Mouse (Mus musculus): ENCODE results near the gene Stum. TPM values are rescaled to one million over a fixed set of nuclear protein-coding genes. Genes with fewer than 3 reads are reported as not detected.

The Stum gene
- total RNA-seq, 4 experiments from 2014 or later = 0.12 to 0.75 (median 0.56) TPM

GRCm38 (mm10) chr1:180429819-180430218 is 53.5 kb downstream of the Stum start:
- DNase-seq (ENCODE audit: low spot score in 2 of 2) = no peak

GRCm38 (mm10) chr1:180428871-180429270 is 54.4 kb downstream of the Stum start:
- no peak for DNase-seq (ENCODE audit: low spot score in 2 of 2)

GRCm38 (mm10) chr1:180428101-180428712 is 55.1 kb downstream of the Stum start:
- no peak for DNase-seq (ENCODE audit: low spot score in 2 of 2)

GRCm38 (mm10) chr1:180427685-180428084 is 55.6 kb downstream of the Stum start:
- DNase-seq (ENCODE audit: low spot score in 2 of 2) = no peak

- DNase-seq (ENCODE audit: low spot score in 2 of 2) = no peak
Measured at GRCm38 (mm10) chr1:180426405-180426804, 56.9 kb downstream of the Stum start.

- DNase-seq (ENCODE audit: low spot score in 2 of 2) = no peak
Measured at GRCm38 (mm10) chr1:180423931-180424330, 59.4 kb downstream of the Stum start.

- no peak for DNase-seq (ENCODE audit: low spot score in 2 of 2)
Measured at GRCm38 (mm10) chr1:180423008-180423639, 60.2 kb downstream of the Stum start.

- peak; percentile 63 to 64 for DNase-seq (ENCODE audit: low spot score in 2 of 2)
Measured at GRCm38 (mm10) chr1:180422076-180422828, 61.1 kb downstream of the Stum start.

- DNase-seq (ENCODE audit: low spot score in 2 of 2) = no peak
Measured at GRCm38 (mm10) chr1:180421165-180421909, 62.0 kb downstream of the Stum start.

- DNase-seq (ENCODE audit: low spot score in 2 of 2) = no peak
Measured at GRCm38 (mm10) chr1:180420496-180421164, 62.7 kb downstream of the Stum start.

GRCm38 (mm10) chr1:180419059-180419458 is 64.2 kb downstream of the Stum start:
- no peak for DNase-seq (ENCODE audit: low spot score in 2 of 2)

- DNase-seq (ENCODE audit: low spot score in 2 of 2) = no peak
Measured at GRCm38 (mm10) chr1:180417118-180417517, 66.2 kb downstream of the Stum start.

GRCm38 (mm10) chr1:180415836-180416235 is 67.5 kb downstream of the Stum start:
- DNase-seq (ENCODE audit: low spot score in 2 of 2) = no peak

GRCm38 (mm10) chr1:180415064-180415463 is 68.2 kb downstream of the Stum start:
- DNase-seq (ENCODE audit: low spot score in 2 of 2) = no peak

- no peak for DNase-seq (ENCODE audit: low spot score in 2 of 2)
Measured at GRCm38 (mm10) chr1:180410306-180410705, 73.0 kb downstream of the Stum start.

- no peak for DNase-seq (ENCODE audit: low spot score in 2 of 2)
Measured at GRCm38 (mm10) chr1:180409771-180410170, 73.5 kb downstream of the Stum start.

GRCm38 (mm10) chr1:180408832-180409231 is 74.5 kb downstream of the Stum start:
- DNase-seq (ENCODE audit: low spot score in 2 of 2) = no peak

- DNase-seq (ENCODE audit: low spot score in 2 of 2) = no peak
Measured at GRCm38 (mm10) chr1:180407727-180408719, 75.3 kb downstream of the Stum start.

GRCm38 (mm10) chr1:180407171-180407671 is 76.1 kb downstream of the Stum start:
- no peak for DNase-seq (ENCODE audit: low spot score in 2 of 2)

All from gastrocnemius, adult 8-10 months (tissue).